Mouse (Mus musculus) C3H10T1/2 (cell line): ENCODE measurements around the gene Psmd8. TPM values are rescaled to one million over a fixed set of nuclear protein-coding genes. Genes with fewer than 3 reads are reported as not detected.

ENCODE experiments used
- polyA plus RNA-seq, 2 experiments: library from polyadenylated mRNA; unstranded; fragments of >200 nt; fragmentation: generic; extraction: Trizol; gene quantifications; one replicate each; pipeline ENCODE4 v1.2.1; 2012; ENCODE audit warnings: missing spikeins in 2 of 2

Gene Psmd8
- polyA plus RNA-seq = 100 to 1,000 TPM; 164 to 202 TPM

GRCm38 (mm10) chr7:29180077-29180853 lies at the start of gene Psmd8:
Psmd8 (minus strand) TSS chr7:29180701.

DNA sequence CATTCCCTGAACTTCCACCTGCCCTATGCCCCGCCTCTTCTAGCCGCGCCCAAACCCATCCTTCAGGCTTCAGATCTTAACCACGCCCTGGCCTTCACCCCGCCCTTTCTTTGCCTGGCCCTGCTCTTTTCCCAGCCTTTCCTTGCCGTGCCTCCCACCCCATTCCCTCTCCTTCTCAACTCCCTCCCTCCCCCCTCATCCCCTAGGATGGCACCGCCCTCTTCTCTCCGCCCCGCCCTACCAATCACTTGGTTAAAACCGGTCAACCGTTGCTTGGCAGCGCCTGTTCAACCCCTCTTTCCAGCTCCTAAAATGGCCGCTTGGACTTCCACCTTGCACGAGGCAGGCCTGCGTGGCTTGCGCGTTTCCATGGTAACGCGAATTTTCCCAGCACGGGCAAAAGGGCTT lies 33.2 kb upstream of the Psmd8 start, which contains the start of gene Catsperg1:
TSS of gene Catsperg1 (minus strand) at position 361 of the 408 bp plus-strand sequence.

DNA sequence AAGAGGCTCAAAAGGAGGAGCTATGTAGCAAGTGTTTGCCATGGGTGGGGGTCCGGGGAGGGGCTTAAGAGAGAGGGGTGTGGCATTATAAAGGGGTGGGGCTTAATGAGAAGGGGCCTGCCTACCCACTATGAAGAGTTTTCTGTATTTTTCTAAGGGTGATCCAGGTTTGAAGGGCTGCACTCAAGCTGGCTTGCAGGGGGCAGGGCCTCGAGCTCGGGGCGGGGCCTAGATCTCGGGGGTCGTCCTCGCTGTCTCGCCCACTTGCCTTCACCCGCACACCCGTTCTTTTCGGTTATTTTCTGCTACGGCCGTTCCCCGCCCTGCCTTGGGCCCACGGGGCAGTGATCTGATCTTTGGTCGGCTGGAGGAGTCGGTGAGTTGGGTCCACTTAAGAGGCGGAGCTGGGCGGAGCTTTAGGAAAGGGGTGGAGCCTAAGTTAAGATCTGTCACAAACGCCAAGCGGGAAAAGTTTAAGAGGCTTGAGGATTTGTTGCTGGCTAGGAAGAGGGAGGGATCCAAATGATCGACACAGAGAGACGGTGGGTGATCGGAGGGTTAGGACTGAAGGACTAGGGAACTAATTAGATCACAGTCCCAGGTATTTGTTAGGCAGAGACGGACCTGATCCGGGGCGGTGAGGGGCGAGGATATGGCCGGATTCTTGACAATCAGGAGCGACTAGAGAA lies 10.3 kb downstream of the Psmd8 start, which contains the start of the genes Ggn and Spred3:
TSS of gene Ggn (plus strand) at position 145 of the 689 bp plus-strand sequence.
TSS of gene Spred3 (minus strand) at position 346 of the 689 bp plus-strand sequence.

GRCm38 (mm10) chr7:29155838-29156782 lies 24.4 kb downstream of the Psmd8 start, which contains the start of gene Fam98c:
Fam98c (minus strand) TSS chr7:29156234.

DNA sequence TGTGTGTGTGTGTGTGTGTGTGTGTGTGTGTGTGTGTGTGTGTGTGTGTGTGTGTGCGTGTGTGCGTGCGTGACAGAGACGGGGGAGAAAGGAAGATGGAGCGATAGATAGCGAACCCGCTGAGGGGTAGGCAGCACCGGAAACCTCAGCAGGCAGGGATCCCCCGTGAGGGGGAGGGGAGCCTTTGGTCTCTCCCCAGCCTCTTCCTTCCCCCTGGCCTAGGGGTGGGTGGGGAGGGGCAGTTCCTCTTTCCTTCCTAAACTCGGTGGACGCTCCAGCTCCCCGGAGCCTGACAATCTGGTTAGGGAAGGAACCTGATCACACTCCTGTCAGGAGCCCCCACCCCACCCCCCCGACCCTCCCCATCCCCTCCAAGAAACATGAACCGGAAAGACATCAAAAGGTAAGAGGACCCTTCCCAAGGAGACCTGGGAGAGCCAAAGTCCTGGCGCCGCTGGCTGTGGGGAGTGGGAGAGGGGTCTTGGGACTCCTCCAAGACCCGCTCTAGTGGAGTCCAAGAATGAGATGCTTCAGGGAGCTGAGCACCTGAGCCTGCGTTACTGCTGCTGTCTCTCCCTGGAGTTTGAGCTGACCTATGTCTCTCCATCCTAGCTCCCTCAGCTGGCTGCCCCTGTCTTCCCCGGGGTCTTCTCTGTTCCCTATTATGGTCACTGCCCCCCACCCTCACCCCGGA lies 45.7 kb downstream of the Psmd8 start, which contains the start of gene Rasgrp4:
TSS of gene Rasgrp4 (plus strand) at position 159 of the 694 bp plus-strand sequence.

DNA sequence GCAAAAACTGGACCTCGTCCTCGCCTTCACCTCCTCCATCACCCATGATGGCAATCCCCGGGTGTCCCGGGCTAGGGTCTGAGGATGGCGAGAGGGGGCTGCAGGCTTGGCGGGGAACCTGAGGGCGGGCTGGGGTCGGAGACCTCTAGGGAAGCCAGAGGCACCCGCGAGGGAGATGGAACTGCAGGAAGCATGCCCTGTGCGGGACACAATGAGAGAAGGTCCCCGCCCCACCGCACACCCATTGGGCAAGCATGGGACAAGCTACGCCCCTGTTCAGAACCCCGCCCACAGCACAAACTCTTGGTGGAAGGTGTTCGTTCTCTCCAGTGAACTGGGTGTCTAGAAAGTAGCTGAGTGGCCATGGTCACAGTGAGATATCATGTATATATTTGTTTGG lies 55.5 kb downstream of the Psmd8 start, which contains the start of gene Ryr1:
TSS of gene Ryr1 (minus strand) at position 210 of the 400 bp plus-strand sequence.

Other genes starting within 250 kb of the Psmd8 start
- gene Actn4, start 218.4 kb downstream of the Psmd8 start, polyA plus RNA-seq = 100 to 1,000 TPM; 187 to 244 TPM
- gene Eif3k, start 198.8 kb downstream of the Psmd8 start, polyA plus RNA-seq = 100 to 1,000 TPM; 425 to 605 TPM
- gene Map4k1, start 198.7 kb downstream of the Psmd8 start, polyA plus RNA-seq = under 1 TPM; 0.34 to 0.71 TPM
- under 1 TPM; 0.02 to 0.04 TPM for gene Ryr1, start 55.5 kb downstream of the Psmd8 start, polyA plus RNA-seq
- under 1 TPM in 1 of 2 experiments, not detected in 1; 0.02 TPM for gene Rasgrp4, start 45.9 kb downstream of the Psmd8 start, polyA plus RNA-seq
- 1 to 10 TPM; 2.5 to 4.0 TPM for gene Fam98c, start 24.5 kb downstream of the Psmd8 start, polyA plus RNA-seq
- 1 to 10 TPM; 1.1 to 4.8 TPM for gene Ggn, start 10.5 kb downstream of the Psmd8 start, polyA plus RNA-seq
- gene Spred3, start 10.3 kb downstream of the Psmd8 start, polyA plus RNA-seq = 1 to 10 TPM; 1.5 to 3.9 TPM
- gene Catsperg1, start 33.3 kb upstream of the Psmd8 start, polyA plus RNA-seq = under 1 TPM in 1 of 2 experiments, not detected in 1; 0.01 TPM
- gene Kcnk6, start 51.8 kb upstream of the Psmd8 start, polyA plus RNA-seq = not detected
- gene Yif1b, start 57.6 kb upstream of the Psmd8 start, polyA plus RNA-seq = 100 to 1,000 TPM; 172 to 219 TPM
- 10 to 100 TPM in 1 of 2 experiments, under 1 TPM in 1; 0.52 to 22.2 TPM for gene 2200002D01Rik, start 67.8 kb upstream of the Psmd8 start, polyA plus RNA-seq
- under 1 TPM in 1 of 2 experiments, not detected in 1; 0.01 TPM for gene Spint2, start 101.2 kb upstream of the Psmd8 start, polyA plus RNA-seq
- gene Ppp1r14a, start 108.6 kb upstream of the Psmd8 start, polyA plus RNA-seq = under 1 TPM; 0.06 to 0.32 TPM
- 1 to 10 TPM; 3.7 to 3.9 TPM for gene Dpf1, start 123.2 kb upstream of the Psmd8 start, polyA plus RNA-seq